Mouse (Mus musculus) neural tube, embryonic 11.5 days (tissue): Measurements from ENCODE around the gene Calm3. TPM values are rescaled to one million over a fixed set of nuclear protein-coding genes. Genes with fewer than 3 reads are reported as not detected.

Experiments
- ATAC-seq: fragments of 200-750 bp; cut with Nextera tagmentation; 2 replicates; pipeline ENCODE4 v1.8.0; 2017; ENCODE audit warnings: moderate number of reproducible peaks, mild to moderate bottlenecking, moderate TSS enrichment, moderate library complexity; ENCODE audit not compliant: insufficient read depth, low FRiP score, low TSS enrichment
- DNase-seq: peaks from one replicate; pipeline ENCODE4 v3.0.0-alpha.2; 2015; ENCODE audit warnings: low spot score
- H3K27ac ChIP-seq: fragments of 300-500 bp; sonication (generic); 2 replicates; pipeline ENCODE4 v1.5.1; 2014; ENCODE audit warnings: low read depth, mild to moderate bottlenecking, low read length
- H3K27me3 ChIP-seq: fragments of 300-500 bp; sonication (generic); 2 replicates; pipeline ENCODE4 v1.6.1; 2014; ENCODE audit warnings: mild to moderate bottlenecking, low read length, mixed read lengths; ENCODE audit not compliant: control insufficient read depth, insufficient read depth
- H3K36me3 ChIP-seq: fragments of 300-500 bp; sonication (generic); 2 replicates; pipeline ENCODE4 v1.6.1; 2014; ENCODE audit warnings: mild to moderate bottlenecking, low read length, moderate library complexity, mixed read lengths; ENCODE audit not compliant: control insufficient read depth, insufficient read depth
- H3K4me1 ChIP-seq: fragments of 300-500 bp; sonication (generic); 2 replicates; pipeline ENCODE4 v1.6.1; 2014; ENCODE audit warnings: low read length, mixed read lengths; ENCODE audit not compliant: control insufficient read depth, insufficient read depth
- H3K4me2 ChIP-seq: fragments of 300-500 bp; sonication (generic); 2 replicates; pipeline ENCODE4 v1.6.1; 2014; ENCODE audit warnings: low read depth, mild to moderate bottlenecking, moderate library complexity
- H3K4me3 ChIP-seq: fragments of 300-500 bp; sonication (generic); 2 replicates; pipeline ENCODE4 v1.5.1; 2014; ENCODE audit warnings: low read depth, low read length
- H3K9ac ChIP-seq: fragments of 300-500 bp; sonication (generic); 2 replicates; pipeline ENCODE4 v1.6.1; 2014; ENCODE audit warnings: mild to moderate bottlenecking, low read length
- H3K9me3 ChIP-seq: fragments of 300-500 bp; sonication (generic); 2 replicates; pipeline ENCODE4 v1.6.1; 2016; ENCODE audit warnings: low read length; ENCODE audit not compliant: control insufficient read depth
- WGBS: fragments of 180-500 bp; shearing (Covaris S2); extraction: QIAGEN DNeasy Blood & Tissue Kit; methylation state at CpG from one replicate; pipeline ENCODE4 v1.1.7; 2014; 5-methylcytosine and 5-hydroxymethylcytosine counted together
- polyA plus RNA-seq: library from polyadenylated mRNA; unstranded; fragments of >200 nt; fragmentation: Nextera tagmentation; extraction: Ambion mirVana; gene quantifications from 2 replicates; pipeline ENCODE4 v1.2.1, GENCODE M21; 2014

Gene Calm3
- polyA plus RNA-seq, 1 experiment from 2014 or later: 263 TPM

GRCm38 (mm10) chr7:16903439-16903955 is 20.4 kb downstream of the Calm3 start:
- DNase-seq: no peak
- no peaks in the 10 kb centered on the region for H3K36me3 ChIP-seq
- H3K4me1 ChIP-seq: no peaks in the 10 kb centered on the region
- H3K4me2 ChIP-seq: no peak overlapping the region
- no peak overlapping the region for H3K27ac ChIP-seq
- no peaks in the 10 kb centered on the region for H3K9me3 ChIP-seq
- H3K4me3 ChIP-seq: no peak overlapping the region
- ATAC-seq: no peak
- no peak overlapping the region for H3K9ac ChIP-seq
- H3K27me3 ChIP-seq: no peaks in the 10 kb centered on the region
- 67% methylated on average over 2 of the region's 2 CpGs for WGBS

GRCm38 (mm10) chr7:16900526-16900925 is 23.4 kb downstream of the Calm3 start:
- Histone ChIP-seq H3K9ac (no peak overlapping the region), H3K27me3 (no peaks in the 10 kb centered on the region), H3K36me3 (no peaks in the 10 kb centered on the region), H3K9me3 (no peaks in the 10 kb centered on the region), H3K27ac (no peak overlapping the region), H3K4me2 (no peak overlapping the region), H3K4me1 (peaks cover under 1% of the 10 kb centered on the region; the same call in 1 of the 2 replicates), H3K4me3 (no peak overlapping the region)
- ATAC-seq (no peak), DNase-seq (no peak)
- WGBS: 17% methylated on average over 5 of the region's 5 CpGs

- peaks cover 29% of the 10 kb centered on the region for H3K4me1 ChIP-seq
- WGBS: 26% methylated on average over 10 of the region's 10 CpGs
- ATAC-seq: no peak
- peaks cover 21% of the 10 kb centered on the region for H3K27me3 ChIP-seq
- DNase-seq: no peak
- no peaks in the 10 kb centered on the region for H3K9me3 ChIP-seq
- peak overlapping the region; percentile 20; the same call in 1 of the 2 replicates for H3K4me3 ChIP-seq
- no peak overlapping the region for H3K27ac ChIP-seq
- 0 out of 2 replicates have a peak overlapping the region, but pooled peaks have one; percentile 26 for H3K9ac ChIP-seq
- peak overlapping the region; percentile 49 for H3K4me2 ChIP-seq
- H3K36me3 ChIP-seq: no peaks in the 10 kb centered on the region
These were observed 28.4 kb downstream of the Calm3 start for GRCm38 (mm10) chr7:16895511-16895910.

GRCm38 (mm10) chr7:16895000-16895399 is 28.9 kb downstream of the Calm3 start:
- peak; percentile 86 for DNase-seq
- H3K4me3 ChIP-seq: peak overlapping the region; percentile 20; the same call in 1 of the 2 replicates
- under 1% methylated on average over 24 of the region's 24 CpGs for WGBS
- H3K9ac ChIP-seq: 0 out of 2 replicates have a peak overlapping the region, but pooled peaks have one; percentile 26
- ATAC-seq: peak; percentile 58
- peaks cover 21% of the 10 kb centered on the region for H3K27me3 ChIP-seq
- H3K4me2 ChIP-seq: peak overlapping the region; percentile 49
- peaks cover 30% of the 10 kb centered on the region for H3K4me1 ChIP-seq
- no peak overlapping the region for H3K27ac ChIP-seq
- no peaks in the 10 kb centered on the region for H3K36me3 ChIP-seq
- H3K9me3 ChIP-seq: no peaks in the 10 kb centered on the region

- H3K9ac ChIP-seq: no peak overlapping the region
These were observed 29.6 kb downstream of the Calm3 start for GRCm38 (mm10) chr7:16894279-16894678.

GRCm38 (mm10) chr7:16893612-16894011 is 30.3 kb downstream of the Calm3 start:
- H3K4me2 ChIP-seq: no peak overlapping the region; the same call in 1 of the 2 replicates
- DNase-seq (no peak), ATAC-seq (no peak)
- H3K4me1 ChIP-seq: peaks cover 30% of the 10 kb centered on the region
- no peaks in the 10 kb centered on the region for H3K36me3 ChIP-seq
- no peak overlapping the region for H3K9ac ChIP-seq
- H3K4me3 ChIP-seq: no peak overlapping the region
- no peaks in the 10 kb centered on the region for H3K9me3 ChIP-seq
- WGBS: 7% methylated on average over 5 of the region's 6 CpGs
- no peak overlapping the region for H3K27ac ChIP-seq
- H3K27me3 ChIP-seq: peaks cover 21% of the 10 kb centered on the region

More at GRCm38 (mm10) chr7:16894279-16894678, 29.6 kb downstream of the Calm3 start:
- ATAC-seq (no peak), DNase-seq (no peak)
- H3K36me3 ChIP-seq: no peaks in the 10 kb centered on the region
- 2% methylated on average over 4 of the region's 4 CpGs for WGBS
- H3K4me1 ChIP-seq: peaks cover 30% of the 10 kb centered on the region
- peaks cover 21% of the 10 kb centered on the region for H3K27me3 ChIP-seq
- no peak overlapping the region for H3K4me2 ChIP-seq
- H3K4me3 ChIP-seq: no peak overlapping the region
- H3K9me3 ChIP-seq: no peaks in the 10 kb centered on the region
- no peak overlapping the region for H3K27ac ChIP-seq

- H3K9me3 ChIP-seq: no peaks in the 10 kb centered on the region
- no peak for ATAC-seq
- H3K9ac ChIP-seq: no peak overlapping the region
- peak overlapping the region; percentile 42 for H3K4me2 ChIP-seq
- H3K27me3 ChIP-seq: peaks cover 21% of the 10 kb centered on the region
- DNase-seq: no peak
- H3K36me3 ChIP-seq: no peaks in the 10 kb centered on the region
- H3K27ac ChIP-seq: no peak overlapping the region
- 0 out of 2 replicates have a peak overlapping the region, but pooled peaks have one; percentile 4 for H3K4me3 ChIP-seq
- H3K4me1 ChIP-seq: peaks cover 30% of the 10 kb centered on the region
- WGBS: 44% methylated on average over 9 of the region's 9 CpGs
These were observed 31.6 kb downstream of the Calm3 start for GRCm38 (mm10) chr7:16892352-16892730.

- peak within 1 kb of the TSS; percentile 39 for H3K9ac ChIP-seq
- peak within 1 kb of the TSS; percentile 9 for H3K27ac ChIP-seq
- H3K4me2 ChIP-seq: peak within 1 kb of the TSS; percentile 42
- DNase-seq: peak; percentile 91
- H3K4me1 ChIP-seq: peaks cover 30% of the 10 kb centered on the region
- H3K9me3 ChIP-seq: no peaks in the 10 kb centered on the region
- peak within 1 kb of the TSS; percentile 14 for H3K4me3 ChIP-seq
- WGBS: under 1% methylated on average over 30 of the region's 30 CpGs
- no peaks in the 10 kb centered on the region for H3K36me3 ChIP-seq
- H3K27me3 ChIP-seq: peaks cover 21% of the 10 kb centered on the region
- peak; percentile 75 for ATAC-seq
These were observed 32.1 kb downstream of the Calm3 start, which contains the start of gene Gng8 for GRCm38 (mm10) chr7:16891641-16892351. TSS of gene Gng8 (plus strand) at chr7:16891786.
